Mouse (Mus musculus): Measurements from ENCODE around the gene Lman2.

DNA sequence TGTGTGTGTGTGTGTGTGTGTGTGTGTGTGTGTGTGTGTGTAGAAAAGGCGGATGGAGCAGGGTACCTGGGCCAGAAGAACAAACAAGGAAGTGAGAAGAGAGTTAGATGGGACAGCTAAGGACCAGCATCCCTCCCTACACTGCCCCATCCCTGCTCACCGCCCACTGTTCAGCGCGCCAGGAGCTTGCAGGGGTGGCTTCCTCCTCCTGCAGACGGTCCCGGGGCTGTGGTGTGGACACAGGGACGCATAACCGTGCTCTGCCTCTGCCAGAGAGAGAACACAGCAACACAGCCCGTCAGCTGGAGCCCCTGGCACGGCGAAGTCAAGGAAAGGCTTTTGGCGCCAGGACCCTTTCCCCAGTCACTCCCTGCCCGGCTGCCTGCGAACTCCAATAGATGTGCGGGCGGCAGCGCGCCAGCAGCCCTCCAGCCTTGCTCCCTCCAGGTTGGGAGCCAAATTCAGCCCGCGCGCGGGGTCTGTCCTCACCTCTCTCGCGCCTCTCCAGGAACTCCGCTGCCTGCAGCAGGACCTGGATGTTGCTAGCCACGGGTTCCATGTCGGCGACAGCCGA is 33.4 kb downstream of the Lman2 start:
- TF ChIP-seq CTCF (IDR thresholded peaks at IDR 0.05) = no peak
- no peak for TF ChIP-seq EP300 (IDR thresholded peaks at IDR 0.05)
